Mouse (Mus musculus) midbrain, embryonic 10.5 days (tissue): ENCODE results near the gene Cpne2. TPM values are rescaled to one million over a fixed set of nuclear protein-coding genes. Genes with fewer than 3 reads are reported as not detected.
A peak's percentile ranks its signal among the peaks of the same experiment; 100 is the strongest.

ENCODE experiments used
- DNase-seq: peaks from one replicate; pipeline ENCODE4 v3.0.0-alpha.2; 2017; ENCODE audit warnings: low spot score
- H3K27ac ChIP-seq: fragments of 300-500 bp; sonication (generic); replicated peaks from 2 replicates; pipeline ENCODE4 v1.5.1; 2016; ENCODE audit warnings: mild to moderate bottlenecking
- H3K27me3 ChIP-seq: fragments of 300-500 bp; sonication (generic); 2 replicates; pipeline ENCODE4 v1.6.1; 2016; ENCODE audit warnings: low read depth, mild to moderate bottlenecking; ENCODE audit not compliant: poor library complexity, severe bottlenecking
- H3K36me3 ChIP-seq: fragments of 300-500 bp; sonication (generic); 2 replicates; pipeline ENCODE4 v1.6.1; 2016; ENCODE audit warnings: mild to moderate bottlenecking, moderate library complexity
- H3K4me1 ChIP-seq: fragments of 300-500 bp; sonication (generic); 2 replicates; pipeline ENCODE4 v1.6.1; 2016
- H3K4me3 ChIP-seq: fragments of 300-500 bp; sonication (generic); 2 replicates; pipeline ENCODE4 v1.5.1; 2016; ENCODE audit warnings: mild to moderate bottlenecking, moderate library complexity
- H3K9me3 ChIP-seq: fragments of 300-500 bp; sonication (generic); replicated peaks from 2 replicates; pipeline ENCODE4 v1.6.1; 2016; ENCODE audit warnings: mild to moderate bottlenecking
- WGBS: fragments of 180-500 bp; shearing (Covaris S2); methylation state at CpG from one replicate; pipeline ENCODE4 v1.1.7; 2016; 5-methylcytosine and 5-hydroxymethylcytosine counted together
- microRNA-seq: library from miRNA; unstranded; fragments of <30 nt; microRNA quantifications from one replicate; pipeline ENCODE4, GENCODE M21; 2017
- polyA plus RNA-seq: library from polyadenylated mRNA; unstranded; fragments of >200 nt; fragmentation: Nextera tagmentation; extraction: Ambion mirVana; gene quantifications from 2 replicates; pipeline ENCODE4 v1.2.1, GENCODE M21; 2016

The Cpne2 gene
- polyA plus RNA-seq, 1 experiment from 2014 or later = 17.6 TPM

- Histone ChIP-seq H3K4me1 (peaks cover 31% of the 10 kb centered on the region), H3K4me3 (peak overlapping the region; percentile 98), H3K27ac (peak overlapping the region; percentile 93), H3K9me3 (no peaks in the 10 kb centered on the region), H3K27me3 (no peaks in the 10 kb centered on the region), H3K36me3 (no peaks in the 10 kb centered on the region)
- no peak for DNase-seq
- WGBS = under 1% methylated on average over 51 of the region's 51 CpGs
Measured at GRCm38 (mm10) chr8:94601034-94601606, 68.3 kb downstream of the Cpne2 start.

GRCm38 (mm10) chr8:94601607-94602385 is 69.0 kb downstream of the Cpne2 start, which contains the start of the genes Rspry1 and Fam192a:
TSS of gene Rspry1 (plus strand) at chr8:94601937.
TSS of gene Fam192a (minus strand) at chr8:94601997.
- Histone ChIP-seq H3K9me3 (no peaks in the 10 kb centered on the region), H3K36me3 (peaks cover 3% of the 10 kb centered on the region; the same call in 1 of the 2 replicates), H3K4me1 (peaks cover 31% of the 10 kb centered on the region), H3K4me3 (peak within 1 kb of the TSS; percentile 98), H3K27ac (peak within 1 kb of the TSS; percentile 96), H3K27me3 (no peaks in the 10 kb centered on the region)
- peak; percentile 100 for DNase-seq
- under 1% methylated on average over 55 of the region's 55 CpGs for WGBS

- Histone ChIP-seq H3K4me1 (peaks cover 31% of the 10 kb centered on the region), H3K27ac (peak overlapping the region; percentile 96), H3K4me3 (peak overlapping the region; percentile 98), H3K9me3 (no peaks in the 10 kb centered on the region), H3K27me3 (no peaks in the 10 kb centered on the region), H3K36me3 (peaks cover 9% of the 10 kb centered on the region)
- 1% methylated on average over 31 of the region's 31 CpGs for WGBS
- peak; percentile 54 for DNase-seq
Measured at GRCm38 (mm10) chr8:94602471-94603131, 69.8 kb downstream of the Cpne2 start.

- no peak for DNase-seq
- Histone ChIP-seq H3K4me3 (no peak overlapping the region), H3K9me3 (no peaks in the 10 kb centered on the region), H3K36me3 (peaks cover 9% of the 10 kb centered on the region), H3K27ac (no peak overlapping the region), H3K27me3 (no peaks in the 10 kb centered on the region), H3K4me1 (peaks cover 31% of the 10 kb centered on the region)
- WGBS = 94% methylated on average over 2 of the region's 2 CpGs
Measured at GRCm38 (mm10) chr8:94604030-94604429, 71.2 kb downstream of the Cpne2 start.

- DNase-seq = no peak
- peaks cover 18% of the 10 kb centered on the region for H3K4me1 ChIP-seq
- H3K36me3 ChIP-seq = peaks cover 9% of the 10 kb centered on the region
- no peaks in the 10 kb centered on the region for H3K27me3 ChIP-seq
- WGBS = 95% methylated on average over 5 of the region's 5 CpGs
- H3K9me3 ChIP-seq = no peaks in the 10 kb centered on the region
- H3K4me3 ChIP-seq = no peak overlapping the region
- H3K27ac ChIP-seq = no peak overlapping the region
Measured at GRCm38 (mm10) chr8:94607064-94607463, 74.3 kb downstream of the Cpne2 start.

Small RNAs within 50 kb of the gene (microRNA-seq; reads per million reads assigned to microRNA genes)
- gene Mir7072 = not detected

Other genes with a start within 250 kb of the Cpne2 start
- not detected in 2 replicates for gene Slc12a3, start 203.8 kb upstream of the Cpne2 start, polyA plus RNA-seq
- gene Herpud1, start 146.6 kb upstream of the Cpne2 start, polyA plus RNA-seq = 56.2 and 57.7 TPM in 2 replicates
- gene Nlrc5, start 98.6 kb upstream of the Cpne2 start, polyA plus RNA-seq = 0.02 and 0.16 TPM in 2 replicates
- 45.2 and 49.5 TPM in 2 replicates for gene Rspry1, start 68.9 kb downstream of the Cpne2 start, polyA plus RNA-seq
- 91.8 and 98.8 TPM in 2 replicates for gene Fam192a, start 69.0 kb downstream of the Cpne2 start, polyA plus RNA-seq
- 210 and 222 TPM in 2 replicates for gene Arl2bp, start 133.6 kb downstream of the Cpne2 start, polyA plus RNA-seq
- gene Pllp, start 163.3 kb downstream of the Cpne2 start, polyA plus RNA-seq = 0.34 and 0.36 TPM in 2 replicates
- not detected in 2 replicates for gene Ccl22, start 212.6 kb downstream of the Cpne2 start, polyA plus RNA-seq
- gene Cx3cl1, start 239.0 kb downstream of the Cpne2 start, polyA plus RNA-seq = 13.6 and 14.3 TPM in 2 replicates